Mouse (Mus musculus) urinary bladder, postnatal 25 days (tissue): ENCODE measurements around the gene Fryl.
"Not testable (repeated sequence)": the region's sequence is repeated elsewhere in the genome, so short reads cannot be mapped to it uniquely, and the experiment has no call there.

Experiments used
- DNase-seq: peaks from one replicate; pipeline ENCODE4 v3.0.0; 2022; ENCODE audit warnings: low spot score

Fryl gene

DNA sequence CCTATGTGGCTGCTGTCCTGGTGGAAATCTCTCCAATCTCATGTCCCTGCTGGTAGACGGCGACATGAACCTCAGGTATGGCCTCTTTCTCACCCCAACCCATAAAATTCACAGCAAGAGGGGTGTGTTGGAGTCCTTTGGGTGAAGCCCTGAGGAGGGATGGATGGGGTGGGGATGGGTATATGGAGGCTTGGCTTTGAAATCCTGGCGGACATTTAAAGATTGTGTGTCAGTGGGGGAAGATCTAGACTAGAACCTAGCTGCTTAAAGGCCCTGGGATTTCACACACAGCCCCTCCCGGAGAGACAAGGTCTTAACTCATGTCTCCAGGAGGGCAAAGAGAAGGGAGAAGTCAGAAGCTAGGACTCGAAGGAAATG is 248.8 kb downstream of the Fryl start:
- no peak for DNase-seq

DNA sequence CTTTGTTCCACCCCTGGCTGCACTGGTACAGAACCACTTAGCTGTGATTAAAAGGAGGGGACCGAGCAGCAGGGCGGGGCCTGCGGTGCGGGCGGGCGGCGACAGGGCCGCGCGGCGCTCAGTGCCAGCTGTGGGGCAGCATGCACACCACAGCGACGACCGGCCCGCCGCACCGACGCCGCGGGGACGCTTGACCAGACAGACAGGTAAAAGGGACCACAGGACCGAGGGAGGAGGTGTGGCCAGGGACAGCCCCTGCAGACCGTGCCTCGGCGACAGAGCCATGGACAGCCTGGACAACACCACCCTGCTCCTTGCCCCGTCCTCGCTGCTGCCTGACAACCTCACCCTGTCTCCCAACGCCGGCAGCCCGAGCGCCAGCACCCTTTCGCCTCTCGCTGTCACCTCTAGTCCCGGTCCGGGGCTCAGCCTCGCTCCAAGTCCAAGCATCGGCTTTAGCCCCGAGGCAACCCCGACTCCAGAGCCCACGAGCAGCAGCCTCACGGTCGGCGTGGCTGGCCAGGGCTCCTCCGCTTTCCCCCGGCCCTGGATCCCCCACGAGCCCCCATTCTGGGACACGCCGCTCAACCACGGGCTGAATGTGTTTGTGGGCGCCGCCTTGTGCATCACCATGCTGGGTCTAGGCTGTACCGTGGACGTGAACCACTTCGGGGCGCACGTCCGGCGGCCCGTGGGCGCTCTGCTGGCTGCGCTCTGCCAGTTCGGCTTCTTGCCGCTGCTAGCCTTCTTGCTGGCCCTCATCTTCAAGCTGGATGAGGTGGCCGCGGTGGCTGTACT is 249.4 kb downstream of the Fryl start, which contains the start of gene Slc10a4:
Slc10a4 (plus strand) TSS at position 100 of the 798 bp plus-strand sequence.
- DNase-seq = no peak

DNA sequence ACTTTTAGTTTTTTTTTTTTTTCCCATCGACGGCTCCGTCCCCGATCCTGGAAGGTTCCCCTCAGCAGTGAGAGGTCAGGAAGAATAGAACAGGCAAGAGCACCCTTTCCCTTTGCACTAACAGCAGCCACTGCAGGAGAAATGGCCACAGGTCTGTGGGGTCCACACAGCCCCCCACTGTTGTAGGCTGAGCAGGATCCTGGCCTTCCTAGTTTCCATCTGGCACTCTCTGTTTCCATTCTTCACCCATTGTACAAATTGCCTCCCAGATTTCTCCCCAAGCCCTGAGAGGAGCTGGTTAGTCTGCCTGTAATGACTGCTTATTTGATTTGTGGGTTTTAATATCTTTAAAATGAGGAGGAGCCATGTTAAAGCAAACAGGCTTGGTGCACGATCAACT is 252.4 kb downstream of the Fryl start:
- no peak for DNase-seq

DNA sequence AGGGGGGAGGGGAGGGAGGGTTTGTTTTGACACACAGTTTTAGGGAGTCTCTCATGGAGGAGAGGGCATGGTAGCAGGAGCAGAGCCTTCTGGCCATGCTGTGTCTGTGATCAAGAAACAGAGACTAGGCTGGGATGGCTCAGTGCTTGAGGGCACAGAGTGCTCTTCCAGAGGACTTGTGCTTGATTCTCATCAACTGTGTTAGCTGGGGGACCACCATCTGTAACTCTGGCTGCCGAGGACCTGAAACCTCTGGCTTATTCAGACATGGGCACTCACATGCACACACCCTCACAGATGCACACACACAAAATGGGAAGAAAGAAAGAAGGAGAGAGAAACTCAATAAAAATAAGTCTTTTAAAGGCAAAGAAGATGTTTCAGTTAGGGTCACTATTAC is 257.9 kb downstream of the Fryl start:
- not testable (repeated sequence) for DNase-seq

DNA sequence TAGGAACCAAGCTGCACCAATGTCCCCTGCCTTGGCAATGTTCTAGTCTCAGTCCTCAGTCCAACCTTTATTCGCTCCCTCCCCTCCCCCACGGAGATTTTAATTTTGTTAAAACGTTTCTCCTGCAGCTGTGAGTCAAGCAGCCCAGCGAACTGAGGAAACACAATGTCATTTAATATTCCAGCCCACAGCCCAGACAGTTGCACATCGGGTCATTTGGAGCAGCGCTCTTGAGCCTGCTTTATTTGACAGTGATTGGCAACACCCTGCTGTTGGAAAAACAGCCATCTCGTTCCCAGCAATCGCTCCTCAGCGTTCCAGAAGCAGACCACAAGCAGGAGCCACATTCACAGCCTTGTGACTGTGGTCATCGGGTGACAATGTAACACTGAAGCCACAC is 261.0 kb downstream of the Fryl start:
- no peak for DNase-seq

DNA sequence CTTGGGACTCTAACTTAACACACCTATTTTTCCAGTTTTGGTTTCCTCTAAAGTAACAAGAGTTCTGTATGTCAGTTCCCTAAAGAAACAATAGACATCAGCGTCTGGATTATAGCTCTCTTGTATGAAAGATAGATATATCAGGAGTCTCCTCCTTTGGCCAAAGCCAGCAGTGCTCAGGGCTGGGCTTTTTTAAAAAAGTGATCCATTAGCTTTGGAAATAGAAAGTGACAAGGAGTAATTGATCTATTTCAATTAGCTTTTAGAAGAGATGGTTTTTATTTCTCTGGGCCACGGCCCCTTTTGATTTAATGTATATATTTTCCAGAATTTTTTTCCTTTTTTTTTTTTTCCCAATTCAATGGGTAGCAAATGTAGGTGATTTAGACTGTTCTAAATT is 261.5 kb downstream of the Fryl start:
- no peak for DNase-seq

DNA sequence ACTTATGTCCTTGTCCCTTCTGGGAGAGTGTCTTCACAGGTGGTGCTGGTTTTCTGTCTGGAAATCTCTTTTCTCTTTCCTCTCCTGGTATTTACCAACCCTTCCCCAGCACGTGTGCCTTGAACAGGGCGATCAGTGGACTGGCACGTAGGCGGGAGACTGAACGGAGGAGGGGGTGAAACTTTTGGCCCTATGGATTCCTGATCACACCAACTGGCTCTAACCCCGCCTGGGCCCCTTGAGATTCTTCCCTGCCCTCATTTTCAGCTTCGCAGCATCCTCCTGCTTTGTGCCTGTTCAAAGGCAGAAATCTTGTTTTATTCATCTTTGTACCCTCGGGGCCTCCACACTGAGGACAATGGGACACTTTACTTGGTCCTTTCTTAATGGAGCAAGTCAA is 262.0 kb downstream of the Fryl start:
- DNase-seq = no peak

GRCm38 (mm10) chr5:72992474-72992873 is 263.9 kb downstream of the Fryl start:
- no peak for DNase-seq

GRCm38 (mm10) chr5:72989756-72990155 is 266.7 kb downstream of the Fryl start:
- DNase-seq = no peak

DNA sequence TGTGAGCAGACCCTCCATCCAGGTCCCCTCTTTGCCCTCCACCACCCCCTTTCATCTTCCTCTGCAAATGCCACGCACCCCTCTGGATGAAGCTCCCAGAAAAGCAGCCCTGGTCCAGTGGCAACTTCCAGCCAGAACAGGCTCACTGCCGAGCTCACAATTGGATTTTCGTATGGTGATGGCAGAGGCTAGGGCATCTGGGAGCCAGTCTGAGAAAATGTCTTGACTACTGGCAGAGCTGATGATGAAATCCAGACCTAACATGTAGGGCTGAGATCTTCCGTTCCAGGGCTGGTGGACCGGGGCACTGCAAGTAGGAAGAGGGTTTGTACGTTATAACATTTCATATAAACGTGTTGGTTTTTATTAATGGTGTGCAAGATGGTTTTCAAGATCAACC is 268.6 kb downstream of the Fryl start:
- DNase-seq = no peak

GRCm38 (mm10) chr5:72984091-72984490 is 272.3 kb downstream of the Fryl start:
- DNase-seq = no peak

DNA sequence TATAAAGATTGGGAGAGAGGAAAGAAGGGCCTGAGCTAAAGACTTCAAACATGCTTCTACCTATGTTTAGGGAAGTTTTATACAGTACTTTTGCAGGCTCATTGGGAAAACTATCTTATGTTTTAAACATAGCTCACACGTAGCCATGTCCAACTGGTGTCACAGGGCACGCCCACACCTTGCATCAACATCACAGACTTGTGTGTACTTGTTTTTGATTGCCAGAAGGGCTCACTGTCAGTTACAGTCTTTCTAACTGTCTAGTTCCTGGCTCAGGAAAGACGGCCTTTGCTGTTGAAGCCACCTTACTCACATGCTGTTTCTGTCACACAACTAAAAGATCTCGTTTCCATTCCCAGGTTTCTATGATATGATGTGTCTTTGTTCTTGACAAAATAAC is 279.9 kb downstream of the Fryl start:
- no peak for DNase-seq

GRCm38 (mm10) chr5:72975996-72976395 is 280.4 kb downstream of the Fryl start:
- DNase-seq = no peak

DNA sequence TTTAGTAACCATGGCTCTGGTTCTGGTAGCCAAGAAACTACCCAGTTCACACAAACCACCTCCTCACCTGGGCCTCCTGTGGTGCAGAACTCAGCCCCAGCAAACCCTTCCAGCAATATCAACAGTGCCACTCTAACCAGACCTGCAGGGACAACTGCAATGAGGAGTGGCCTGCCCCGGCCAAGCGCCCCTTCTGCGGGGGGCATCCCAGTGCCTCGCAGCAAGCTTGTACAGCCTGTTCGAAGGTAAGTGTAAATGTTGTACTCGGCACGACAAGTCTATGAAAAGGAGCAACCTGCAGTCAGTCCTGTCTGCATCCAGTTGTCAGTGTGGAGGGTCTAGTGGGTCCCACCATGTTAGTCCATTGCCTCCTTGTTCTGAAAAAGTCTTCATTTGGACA is 281.8 kb downstream of the Fryl start, which contains the start of gene Gm10135:
Gm10135 (minus strand) TSS at position 101 of the 400 bp plus-strand sequence.
- DNase-seq = no peak

GRCm38 (mm10) chr5:72972934-72973333 is 283.5 kb downstream of the Fryl start:
- DNase-seq = no peak

- no peak for DNase-seq
Measured at GRCm38 (mm10) chr5:72972435-72972834, 284.0 kb downstream of the Fryl start.
